Mouse (Mus musculus) adrenal gland, adult 10 weeks (tissue): ENCODE measurements around the gene Tmem198b. TPM values are rescaled to one million over a fixed set of nuclear protein-coding genes. Genes with fewer than 3 reads are reported as not detected.

ENCODE experiments used
- polyA plus RNA-seq: library from polyadenylated mRNA; stranded (reverse); fragments of 350-450 nt; fragmentation: Illumina TruSeq; extraction: RNeasy Lipid Tissue Mini Kit (QIAGEN cat#74804); gene quantifications from one replicate; pipeline ENCODE4 v1.2.3, GENCODE M21; 2014; ENCODE audit warnings: low read depth, low replicate concordance

Gene Tmem198b
- polyA plus RNA-seq = 4.3 TPM

GRCm38 (mm10) chr10:128804271-128805091, at the start of gene Tmem198b:
Gene Tmem198b (minus strand): TSS chr10:128804370.

GRCm38 (mm10) chr10:128821358-128822056, 17.3 kb upstream of the Tmem198b start, which contains the start of gene Ormdl2:
Gene Ormdl2 (minus strand): TSS chr10:128821645.

GRCm38 (mm10) chr10:128817033-128817432, 12.9 kb upstream of the Tmem198b start, which contains the start of gene Sarnp:
Gene Sarnp (plus strand): TSS chr10:128817333.

GRCm38 (mm10) chr10:128803771-128804270, 349 bp downstream of the Tmem198b start, which contains the start of gene Dnajc14:
Gene Dnajc14 (plus strand): TSS chr10:128804062.

GRCm38 (mm10) chr10:128790398-128791124, 13.6 kb downstream of the Tmem198b start, which contains the start of gene Mmp19:
Gene Mmp19 (plus strand): TSS chr10:128790910.

Other genes with a start within 250 kb of the Tmem198b start
- 91.8 TPM for gene Pa2g4, start 238.4 kb downstream of the Tmem198b start, polyA plus RNA-seq
- gene Erbb3, start 214.7 kb downstream of the Tmem198b start, polyA plus RNA-seq = 2.4 TPM
- 12.2 TPM for gene Rps26, start 177.6 kb downstream of the Tmem198b start, polyA plus RNA-seq
- gene Ikzf4, start 158.4 kb downstream of the Tmem198b start, polyA plus RNA-seq = 1.5 TPM
- 13.9 TPM for gene Suox, start 130.3 kb downstream of the Tmem198b start, polyA plus RNA-seq
- 151 TPM for gene Rab5b, start 108.1 kb downstream of the Tmem198b start, polyA plus RNA-seq
- not detected for gene Pmel, start 100.2 kb downstream of the Tmem198b start, polyA plus RNA-seq
- 12.2 TPM for gene Cdk2, start 99.3 kb downstream of the Tmem198b start, polyA plus RNA-seq
- 9.4 TPM for gene Dgka, start 59.5 kb downstream of the Tmem198b start, polyA plus RNA-seq
- 0.93 TPM for gene Pym1, start 56.5 kb downstream of the Tmem198b start, polyA plus RNA-seq
- 56.4 TPM for gene Mmp19, start 13.5 kb downstream of the Tmem198b start, polyA plus RNA-seq
- gene Dnajc14, start 308 bp downstream of the Tmem198b start, polyA plus RNA-seq = 46.9 TPM
- gene Sarnp, start 13.0 kb upstream of the Tmem198b start, polyA plus RNA-seq = 390 TPM
- 145 TPM for gene Ormdl2, start 17.3 kb upstream of the Tmem198b start, polyA plus RNA-seq
- gene Gdf11, start 87.3 kb upstream of the Tmem198b start, polyA plus RNA-seq = 2.2 TPM
- gene Cd63, start 96.6 kb upstream of the Tmem198b start, polyA plus RNA-seq = 432 TPM
- 3.8 TPM for gene Rdh5, start 118.5 kb upstream of the Tmem198b start, polyA plus RNA-seq
- 12.7 TPM for gene Bloc1s1, start 119.7 kb upstream of the Tmem198b start, polyA plus RNA-seq
- 0.35 TPM for gene Itga7, start 129.4 kb upstream of the Tmem198b start, polyA plus RNA-seq
- gene Mettl7b, start 156.6 kb upstream of the Tmem198b start, polyA plus RNA-seq = not detected
- gene Olfr9, start 185.1 kb upstream of the Tmem198b start, polyA plus RNA-seq = not detected
- gene Olfr763, start 206.4 kb upstream of the Tmem198b start, polyA plus RNA-seq = not detected
- gene Olfr764-ps1, start 235.5 kb upstream of the Tmem198b start, polyA plus RNA-seq = not detected
- not detected for gene Olfr765, start 245.6 kb upstream of the Tmem198b start, polyA plus RNA-seq